Mouse (Mus musculus): ENCODE data around the gene Cdh13.

GRCm38 (mm10) chr8:119085022-119085421 is 801.5 kb downstream of the Cdh13 start:
- TF ChIP-seq POLR2A (IDR thresholded peaks at IDR 0.05; ENCODE audit: borderline replicate concordance, control insufficient read depth, low read depth, low read length) (no peak), CTCF (IDR thresholded peaks at IDR 0.05; ENCODE audit: control insufficient read depth, insufficient read depth, low read length) (no peak)

All from bone marrow, adult 2 months (tissue).